In the genomic region with DNA sequence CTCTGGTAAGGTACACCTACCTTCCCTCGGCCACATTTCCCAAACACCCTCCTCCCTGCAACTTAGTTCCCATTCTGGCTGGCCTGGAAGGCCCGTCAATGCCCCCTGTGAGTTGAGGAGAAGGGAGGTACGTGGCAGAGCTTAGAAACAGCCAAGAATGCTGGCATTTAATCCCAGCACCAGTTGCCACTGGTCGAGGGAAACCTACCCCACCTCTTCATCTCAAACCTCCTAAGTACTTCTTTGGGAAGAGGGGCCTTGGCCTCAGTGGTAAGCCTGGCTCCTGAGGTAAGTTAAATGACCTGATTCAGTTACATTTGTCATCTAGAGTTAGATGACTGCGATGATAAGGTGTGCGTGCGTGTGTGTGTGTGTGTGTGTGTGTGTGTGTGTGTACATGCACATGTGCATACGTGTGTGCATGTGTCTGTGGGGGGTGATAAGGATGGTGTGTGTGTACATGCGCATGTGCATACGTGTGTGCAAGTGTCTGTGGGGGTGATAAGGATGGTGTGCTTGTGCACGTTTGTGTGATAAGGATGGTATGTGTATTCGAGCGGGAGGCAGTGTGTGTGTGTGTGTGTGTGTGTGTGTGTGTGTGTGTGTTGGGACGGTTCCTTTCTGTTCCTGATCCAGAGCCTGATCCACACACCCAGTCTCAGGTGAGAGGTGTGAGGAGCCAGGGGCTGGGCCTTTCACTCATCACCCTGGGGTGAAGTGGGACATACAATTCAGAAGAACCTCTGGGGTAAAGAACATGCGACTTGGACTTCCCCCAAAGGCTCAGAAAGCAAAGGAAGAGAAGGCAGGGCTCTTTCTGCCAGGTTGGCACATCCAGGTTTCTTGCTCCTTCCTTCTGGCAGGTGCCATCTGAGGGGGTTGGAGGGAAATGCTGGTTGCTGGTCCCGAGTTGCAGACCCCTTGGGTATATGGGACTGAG, we compare ENCODE assay signal across 8 mouse cellular contexts. TPM values are rescaled to one million over a fixed set of nuclear protein-coding genes. Genes with fewer than 3 reads are reported as not detected.
DNase-seq lines count a peak whose midpoint lies in the region; ATAC-seq and TF ChIP-seq lines count a peak whose summit lies in the region.

No protein-coding gene starts in this region.

- TF ChIP-seq POLR2A in spleen, adult 2 months (IDR thresholded peaks at IDR 0.05; ENCODE audit: low read depth, low read length): no peak

- peaks cover 19% of the 10 kb centered on the region for H3K4me1 ChIP-seq in spleen, adult 2 months (ENCODE audit: control insufficient read depth, insufficient read depth, insufficient read length)
- peaks cover 31 to 38% of the 10 kb centered on the region in 2 experiments for H3K4me1 ChIP-seq in heart, embryonic 14.5 days (ENCODE audit: control insufficient read depth in 2 of 2, insufficient read depth in 2 of 2, low read length in 2 of 2)
- H3K4me1 ChIP-seq in liver, embryonic 15.5 days (replicated peaks): peaks cover 43% of the 10 kb centered on the region
- H3K4me1 ChIP-seq in stomach, postnatal 0 days (replicated peaks; ENCODE audit: control insufficient read depth, insufficient read depth): 0 out of 2 replicates have a peak, but pooled peaks cover 2% of the 10 kb centered on the region

- no peak for ATAC-seq in heart, embryonic 14.5 days (ENCODE audit: insufficient number of reproducible peaks, insufficient read depth, low FRiP score, low read depth)
- no peak for ATAC-seq in liver, embryonic 15.5 days (ENCODE audit: insufficient read depth)
- ATAC-seq in stomach, postnatal 0 days (ENCODE audit: low FRiP score, low TSS enrichment): no peak

- no peak for DNase-seq in spleen, adult 2 months (ENCODE audit: low read depth in 1 of 2, low spot score in 2 of 2)
- DNase-seq in spleen, postnatal 4 days (ENCODE audit: low spot score in 2 of 2): no peak
- DNase-seq in stomach, postnatal 0 days (ENCODE audit: low spot score): no peak
- DNase-seq in cerebellum, adult 18-20 months: no peak
- DNase-seq in cerebellum, adult 11 months: no peak
- no peak for DNase-seq in thymus, postnatal 10 days (ENCODE audit: low spot score in 2 of 2)

- H3K9me3 ChIP-seq in heart, embryonic 14.5 days (ENCODE audit: control insufficient read depth, low read length): no peaks in the 10 kb centered on the region
- H3K9me3 ChIP-seq in liver, embryonic 15.5 days (replicated peaks): no peaks in the 10 kb centered on the region
- H3K9me3 ChIP-seq in stomach, postnatal 0 days (ENCODE audit: control insufficient read depth, low read length): no peaks in the 10 kb centered on the region

- H3K4me2 ChIP-seq in heart, embryonic 14.5 days (ENCODE audit: low read length): peak overlapping the region; percentile 95
- peak overlapping the region; percentile 67 for H3K4me2 ChIP-seq in liver, embryonic 15.5 days
- H3K4me2 ChIP-seq in stomach, postnatal 0 days (replicated peaks; ENCODE audit: low read depth): peak overlapping the region; percentile 87

- TF ChIP-seq EP300 in stomach, postnatal 0 days (optimal IDR thresholded peaks at IDR 0.05): no peak

- no peaks in the 10 kb centered on the region for H3K36me3 ChIP-seq in spleen, adult 2 months (ENCODE audit: control insufficient read depth, insufficient read depth, low read length)
- peaks cover 6% of the 10 kb centered on the region; the same call in 1 of the 2 replicates for H3K36me3 ChIP-seq in heart, embryonic 14.5 days (ENCODE audit: control insufficient read depth, insufficient read depth, low read length)
- H3K36me3 ChIP-seq in liver, embryonic 15.5 days (replicated peaks): no peaks in the 10 kb centered on the region
- no peaks in the 10 kb centered on the region for H3K36me3 ChIP-seq in stomach, postnatal 0 days (ENCODE audit: control insufficient read depth, insufficient read depth, low read length)

- TF ChIP-seq CTCF in spleen, adult 2 months (IDR thresholded peaks at IDR 0.05; ENCODE audit: extremely low read depth, insufficient read depth, insufficient read length, insufficient replicate concordance): no peak
- no peak for TF ChIP-seq CTCF in stomach, postnatal 0 days (IDR thresholded peaks at IDR 0.05; ENCODE audit: low read depth)

- H3K27ac ChIP-seq in spleen, adult 2 months (ENCODE audit: insufficient read depth, low read length): peak overlapping the region; percentile 67
- H3K27ac ChIP-seq in heart, embryonic 14.5 days (replicated peaks in 1 of 2; ENCODE audit: control insufficient read depth in 1 of 2, insufficient read depth in 1 of 2, low read depth in 2 of 2, low read length in 2 of 2): peak overlapping the region; percentile 89 to 90
- peak overlapping the region; percentile 79 for H3K27ac ChIP-seq in liver, embryonic 15.5 days (replicated peaks)
- peak overlapping the region; percentile 81 for H3K27ac ChIP-seq in stomach, postnatal 0 days (replicated peaks)

- H3K4me3 ChIP-seq in spleen, adult 2 months (ENCODE audit: extremely low read depth, insufficient read depth, insufficient read length): peak overlapping the region; percentile 60
- peak overlapping the region; percentile 67 to 69 for H3K4me3 ChIP-seq in heart, embryonic 14.5 days (ENCODE audit: control insufficient read depth in 1 of 2, insufficient read depth in 1 of 2, low read depth in 1 of 2, low read length in 2 of 2)
- H3K4me3 ChIP-seq in liver, embryonic 15.5 days (replicated peaks): peak overlapping the region; percentile 63
- H3K4me3 ChIP-seq in stomach, postnatal 0 days (ENCODE audit: low read depth, low read length): peak overlapping the region; percentile 43

- 20% methylated on average over 16 of the region's 16 CpGs for WGBS in spleen, adult 2 months
- 37% methylated on average over 16 of the region's 16 CpGs for WGBS in heart, embryonic 14.5 days
- WGBS in liver, embryonic 15.5 days (ENCODE audit: insufficient replicate concordance): 3% methylated on average over 16 of the region's 16 CpGs
- WGBS in stomach, postnatal 0 days: 22% methylated on average over 16 of the region's 16 CpGs

- H3K27me3 ChIP-seq in spleen, adult 2 months (ENCODE audit: control insufficient read depth, insufficient read depth, low read length): peaks cover 10% of the 10 kb centered on the region
- H3K27me3 ChIP-seq in heart, embryonic 14.5 days (ENCODE audit: control insufficient read depth, insufficient read depth, low read length): peaks cover 5% of the 10 kb centered on the region; the same call in 1 of the 2 replicates
- peaks cover 70% of the 10 kb centered on the region for H3K27me3 ChIP-seq in liver, embryonic 15.5 days
- H3K27me3 ChIP-seq in stomach, postnatal 0 days (ENCODE audit: control insufficient read depth, insufficient read depth, low read length): no peaks in the 10 kb centered on the region

- peak overlapping the region; percentile 89 for H3K9ac ChIP-seq in heart, embryonic 14.5 days (ENCODE audit: low read length)
- peak overlapping the region; percentile 61 for H3K9ac ChIP-seq in liver, embryonic 15.5 days
- H3K9ac ChIP-seq in stomach, postnatal 0 days (ENCODE audit: low read length): peak overlapping the region; percentile 67

RNA-seq across cellular contexts. Expression of a gene that starts 1.1 kb away (rescaled TPM):
- 274 and 328 TPM in 2 replicates for polyA plus RNA-seq in spleen, adult 2 months (2012; rRNA removed)
- 315 and 373 TPM in 2 replicates for polyA plus RNA-seq in heart, embryonic 14.5 days (2014; fragmentation: Nextera tagmentation; extraction: Ambion mirVana)
- polyA plus RNA-seq in liver, embryonic 15.5 days (2015; fragmentation: Nextera tagmentation; extraction: Ambion mirVana): 249 and 305 TPM in 2 replicates
- 228 and 244 TPM in 2 replicates for polyA plus RNA-seq in stomach, postnatal 0 days (2015; fragmentation: Nextera tagmentation; extraction: Ambion mirVana)

RNA-seq across cellular contexts. Expression of a gene that starts 18.1 kb away (rescaled TPM):
- polyA plus RNA-seq in spleen, adult 2 months (2012; rRNA removed): 5.4 and 5.9 TPM in 2 replicates
- polyA plus RNA-seq in heart, embryonic 14.5 days (2014; fragmentation: Nextera tagmentation; extraction: Ambion mirVana): 169 and 174 TPM in 2 replicates
- polyA plus RNA-seq in liver, embryonic 15.5 days (2015; fragmentation: Nextera tagmentation; extraction: Ambion mirVana): 182 and 184 TPM in 2 replicates
- polyA plus RNA-seq in stomach, postnatal 0 days (2015; fragmentation: Nextera tagmentation; extraction: Ambion mirVana): 31.6 and 44.5 TPM in 2 replicates

RNA-seq across cellular contexts. Expression of a gene that starts 47.0 kb away (rescaled TPM):
- polyA plus RNA-seq in spleen, adult 2 months (2012; rRNA removed): 1.3 and 2.2 TPM in 2 replicates
- polyA plus RNA-seq in heart, embryonic 14.5 days (2014; fragmentation: Nextera tagmentation; extraction: Ambion mirVana): 0.11 and 0.19 TPM in 2 replicates
- polyA plus RNA-seq in liver, embryonic 15.5 days (2015; fragmentation: Nextera tagmentation; extraction: Ambion mirVana): 0.29 and 0.46 TPM in 2 replicates
- polyA plus RNA-seq in stomach, postnatal 0 days (2015; fragmentation: Nextera tagmentation; extraction: Ambion mirVana): 0.82 and 1.1 TPM in 2 replicates

RNA-seq across cellular contexts. Expression of a gene that starts 59.3 kb away (rescaled TPM):
- polyA plus RNA-seq in spleen, adult 2 months (2012; rRNA removed): 0.56 and 0.67 TPM in 2 replicates
- 1.00 and 2.3 TPM in 2 replicates for polyA plus RNA-seq in heart, embryonic 14.5 days (2014; fragmentation: Nextera tagmentation; extraction: Ambion mirVana)
- polyA plus RNA-seq in liver, embryonic 15.5 days (2015; fragmentation: Nextera tagmentation; extraction: Ambion mirVana): not detected in 2 replicates
- polyA plus RNA-seq in stomach, postnatal 0 days (2015; fragmentation: Nextera tagmentation; extraction: Ambion mirVana): 1.9 and 2.1 TPM in 2 replicates
